Mouse (Mus musculus) limb, embryonic 14.5 days (tissue): ENCODE data around the gene Tiprl. TPM values are rescaled to one million over a fixed set of nuclear protein-coding genes. Genes with fewer than 3 reads are reported as not detected.

Experiments used
- ATAC-seq: fragments of 200-750 bp; cut with Nextera tagmentation; 2 replicates; pipeline ENCODE4 v1.8.0; 2017; ENCODE audit warnings: low read depth, moderate number of reproducible peaks, moderate TSS enrichment; ENCODE audit not compliant: low FRiP score
- DNase-seq: peaks from one replicate; pipeline ENCODE4 v3.0.0-alpha.2; 2015; ENCODE audit warnings: low spot score
- H3K27ac ChIP-seq: fragments of 300-500 bp; sonication (generic); replicated peaks from 2 replicates; pipeline ENCODE4 v1.5.1; 2014; ENCODE audit warnings: low read depth, mild to moderate bottlenecking, low read length, moderate library complexity, mixed read lengths
- H3K27me3 ChIP-seq: fragments of 300-500 bp; sonication (generic); 2 replicates; pipeline ENCODE4 v1.6.1; 2014; ENCODE audit warnings: low read length, mixed read lengths; ENCODE audit not compliant: control insufficient read depth, insufficient read depth
- H3K36me3 ChIP-seq: fragments of 300-500 bp; sonication (generic); 2 replicates; pipeline ENCODE4 v1.6.1; 2014; ENCODE audit warnings: mild to moderate bottlenecking, low read length, moderate library complexity, mixed read lengths; ENCODE audit not compliant: control insufficient read depth, insufficient read depth
- H3K4me1 ChIP-seq: fragments of 300-500 bp; sonication (generic); 2 replicates; pipeline ENCODE4 v1.6.1; 2014; ENCODE audit warnings: antibody characterized with exemption, low read length, mixed read lengths; ENCODE audit not compliant: control insufficient read depth, insufficient read depth
- H3K4me2 ChIP-seq: fragments of 300-500 bp; sonication (generic); replicated peaks from 2 replicates; pipeline ENCODE4 v1.6.1; 2014; ENCODE audit warnings: low read depth, mild to moderate bottlenecking, low read length, moderate library complexity; ENCODE audit not compliant: severe bottlenecking
- H3K4me3 ChIP-seq: fragments of 300-500 bp; sonication (generic); replicated peaks from 2 replicates; pipeline ENCODE4 v1.5.1; 2014; ENCODE audit warnings: low read length
- H3K9ac ChIP-seq: fragments of 300-500 bp; sonication (generic); 2 replicates; pipeline ENCODE4 v1.6.1; 2014; ENCODE audit warnings: mild to moderate bottlenecking, low read depth, low read length, moderate library complexity; ENCODE audit not compliant: severe bottlenecking
- H3K9me3 ChIP-seq: fragments of 300-500 bp; sonication (generic); 2 replicates; pipeline ENCODE4 v1.6.1; 2016; ENCODE audit warnings: low read length; ENCODE audit not compliant: control insufficient read depth
- POLR2A ChIP-seq: fragments of 200-500 bp; IDR thresholded peaks from 2 replicates; pipeline ENCODE4 v1.8.0; 2012; ENCODE audit warnings: inconsistent platforms, mild to moderate bottlenecking, moderate library complexity, borderline replicate concordance; ENCODE audit not compliant: insufficient read depth, insufficient read length; ENCODE audit errors: extremely low read depth
- whole genome bisulfite sequencing: fragments of 180-500 bp; shearing (Covaris S2); extraction: QIAGEN DNeasy Blood & Tissue Kit; methylation state at CpG from one replicate; pipeline ENCODE4 v1.1.7; 2014; 5-methylcytosine and 5-hydroxymethylcytosine counted together
- polyA plus RNA-seq, 2 experiments: library from polyadenylated mRNA; depleted of rRNA in 1 of 2; stranded (reverse) in 1 of 2; unstranded in 1 of 2; fragments of >200 nt; fragmentation: Nextera tagmentation in 1 of 2; extraction: Ambion mirVana in 1 of 2; gene quantifications; 2 replicates each; pipeline versions ENCODE4 v1.2.1 to v1.2.3; 2012 to 2014

Tiprl gene
- polyA plus RNA-seq, 2 experiments, result 52.4 to 84.9 TPM

- H3K9ac ChIP-seq, result no peak overlapping the region
- ATAC-seq, result no peak
Measured at GRCm38 (mm10) chr1:165192714-165193264, 44.0 kb downstream of the Tiprl start.

GRCm38 (mm10) chr1:165192102-165192501, 44.7 kb downstream of the Tiprl start:
- peaks cover 2% of the 10 kb centered on the region; the same call in 1 of the 2 replicates for H3K36me3 ChIP-seq

More at GRCm38 (mm10) chr1:165192714-165193264, 44.0 kb downstream of the Tiprl start:
- Histone ChIP-seq H3K27ac (no peak overlapping the region), H3K4me1 (peaks cover 15% of the 10 kb centered on the region), H3K4me3 (peak overlapping the region; percentile 72), H3K36me3 (peaks cover under 1% of the 10 kb centered on the region; the same call in 1 of the 2 replicates), H3K9me3 (no peaks in the 10 kb centered on the region), H3K4me2 (peak overlapping the region; percentile 80), H3K27me3 (no peaks in the 10 kb centered on the region)
- WGBS, result 64% methylated on average over 10 of the region's 10 CpGs
- TF ChIP-seq POLR2A, result no peak
- no peak for DNase-seq

GRCm38 (mm10) chr1:165191611-165192010, 45.2 kb downstream of the Tiprl start:
- H3K4me3 ChIP-seq, result no peak overlapping the region
- H3K9me3 ChIP-seq, result no peaks in the 10 kb centered on the region
- peaks cover 2% of the 10 kb centered on the region; the same call in 1 of the 2 replicates for H3K36me3 ChIP-seq
- WGBS, result 76% methylated on average over 13 of the region's 13 CpGs
- ATAC-seq (no peak), DNase-seq (peak; percentile 19)
- peaks cover 15% of the 10 kb centered on the region for H3K4me1 ChIP-seq
- TF ChIP-seq POLR2A, result no peak
- peak overlapping the region; percentile 49 for H3K27ac ChIP-seq
- no peaks in the 10 kb centered on the region for H3K27me3 ChIP-seq
- peak overlapping the region; percentile 10; the same call in 1 of the 2 replicates for H3K4me2 ChIP-seq
- no peak overlapping the region for H3K9ac ChIP-seq

More at GRCm38 (mm10) chr1:165192102-165192501, 44.7 kb downstream of the Tiprl start:
- no peak for ATAC-seq
- H3K4me1 ChIP-seq, result peaks cover 15% of the 10 kb centered on the region
- no peak overlapping the region for H3K4me3 ChIP-seq
- H3K9ac ChIP-seq, result no peak overlapping the region
- 71% methylated on average over 4 of the region's 4 CpGs for WGBS
- DNase-seq, result peak; percentile 47
- H3K9me3 ChIP-seq, result no peaks in the 10 kb centered on the region
- TF ChIP-seq POLR2A, result no peak
- peak overlapping the region; percentile 49 for H3K27ac ChIP-seq
- H3K27me3 ChIP-seq, result no peaks in the 10 kb centered on the region
- H3K4me2 ChIP-seq, result no peak overlapping the region

- TF ChIP-seq POLR2A, result no peak
- Histone ChIP-seq H3K27ac (peak overlapping the region; percentile 49), H3K27me3 (no peaks in the 10 kb centered on the region), H3K9ac (no peak overlapping the region), H3K4me3 (no peak overlapping the region), H3K4me2 (0 out of 2 replicates have a peak overlapping the region, but pooled peaks have one; percentile 7), H3K9me3 (no peaks in the 10 kb centered on the region), H3K4me1 (peaks cover 15% of the 10 kb centered on the region), H3K36me3 (peaks cover 2% of the 10 kb centered on the region; the same call in 1 of the 2 replicates)
- DNase-seq (no peak), ATAC-seq (no peak)
- WGBS, result 90% methylated on average over 10 of the region's 10 CpGs
Measured at GRCm38 (mm10) chr1:165190571-165191273, 46.1 kb downstream of the Tiprl start.

- WGBS, result 84% methylated on average over 6 of the region's 6 CpGs
- DNase-seq (no peak), ATAC-seq (no peak)
- Histone ChIP-seq H3K4me1 (peaks cover 15% of the 10 kb centered on the region), H3K9ac (no peak overlapping the region), H3K9me3 (no peaks in the 10 kb centered on the region), H3K36me3 (peaks cover 3% of the 10 kb centered on the region), H3K4me2 (no peak overlapping the region), H3K4me3 (no peak overlapping the region), H3K27ac (no peak overlapping the region), H3K27me3 (no peaks in the 10 kb centered on the region)
- no peak for TF ChIP-seq POLR2A
Measured at GRCm38 (mm10) chr1:165190068-165190467, 46.7 kb downstream of the Tiprl start.
